Mouse (Mus musculus) mature B cell (primary cell): ENCODE data around the gene Gm10377.
"Not testable (repeated sequence)": the region's sequence is repeated elsewhere in the genome, so short reads cannot be mapped to it uniquely, and the experiment has no call there.

Source experiments
- in situ Hi-C: fragments of 300-500 bp; cut with MboI; formaldehyde crosslinking; loops from 2 replicates; pipeline ENCODE4 v1.14.3; 2019

Gm10377 gene

GRCm38 (mm10) chr14:42797887-42798286 is at the start of gene Gm10377:
Gm10377 (minus strand) TSS chr14:42797987.
- in situ Hi-C loops: not testable (repeated sequence)

- in situ Hi-C loops: not testable (repeated sequence)
Measured at GRCm38 (mm10) chr14:42768721-42769120, 29.1 kb downstream of the Gm10377 start, which contains the start of gene Gm3015. Gm3015 (minus strand) TSS chr14:42768821.
